Mouse (Mus musculus) adrenal gland, postnatal 10 days (tissue): ENCODE measurements around the gene Gm5737. TPM values are rescaled to one million over a fixed set of nuclear protein-coding genes. Genes with fewer than 3 reads are reported as not detected.

ENCODE experiments used
- DNase-seq: peaks from one replicate; pipeline ENCODE4 v3.0.0; 2021; ENCODE audit warnings: mixed read lengths
- total RNA-seq, 2 experiments: library from RNA; stranded (reverse); gene quantifications; 2 replicates each; pipeline ENCODE4 v1.2.3; 2021

Gene Gm5737
- total RNA-seq, 2 experiments from 2014 or later, result 0.33 to 0.39 TPM

GRCm38 (mm10) chr7:120842345-120843036 lies 30.3 kb downstream of the Gm5737 start, which contains the start of gene Eef2k:
Gene Eef2k (plus strand): TSS chr7:120842831.
- DNase-seq, result peak; percentile 93

GRCm38 (mm10) chr7:120843037-120843621 lies 31.0 kb downstream of the Gm5737 start:
- DNase-seq, result peak; percentile 89

GRCm38 (mm10) chr7:120843852-120844435 lies 31.8 kb downstream of the Gm5737 start:
- peak; percentile 36 for DNase-seq

GRCm38 (mm10) chr7:120844689-120845088 lies 32.5 kb downstream of the Gm5737 start:
- no peak for DNase-seq

GRCm38 (mm10) chr7:120848831-120849512 lies 36.8 kb downstream of the Gm5737 start:
- DNase-seq, result no peak

- DNase-seq, result no peak
Observed at GRCm38 (mm10) chr7:120850165-120850564, 38.0 kb downstream of the Gm5737 start.

GRCm38 (mm10) chr7:120859854-120860253 lies 47.7 kb downstream of the Gm5737 start:
- DNase-seq, result no peak

- DNase-seq, result no peak
Observed at GRCm38 (mm10) chr7:120860799-120861487, 48.8 kb downstream of the Gm5737 start.

- DNase-seq, result no peak
Observed at GRCm38 (mm10) chr7:120861488-120862047, 49.4 kb downstream of the Gm5737 start.

GRCm38 (mm10) chr7:120862196-120862595 lies 50.0 kb downstream of the Gm5737 start:
- DNase-seq, result no peak

GRCm38 (mm10) chr7:120862626-120863025 lies 50.5 kb downstream of the Gm5737 start:
- no peak for DNase-seq

- DNase-seq, result no peak
Observed at GRCm38 (mm10) chr7:120863476-120863875, 51.3 kb downstream of the Gm5737 start.

- DNase-seq, result peak; percentile 42
Observed at GRCm38 (mm10) chr7:120865100-120865499, 52.9 kb downstream of the Gm5737 start.

GRCm38 (mm10) chr7:120865832-120866231 lies 53.7 kb downstream of the Gm5737 start:
- DNase-seq, result peak; percentile 58

- DNase-seq, result no peak
Observed at GRCm38 (mm10) chr7:120866684-120867083, 54.5 kb downstream of the Gm5737 start.

- DNase-seq, result no peak
Observed at GRCm38 (mm10) chr7:120867720-120868119, 55.6 kb downstream of the Gm5737 start.

- DNase-seq, result no peak
Observed at GRCm38 (mm10) chr7:120869883-120870282, 57.7 kb downstream of the Gm5737 start.

GRCm38 (mm10) chr7:120870431-120871008 lies 58.4 kb downstream of the Gm5737 start:
- DNase-seq, result peak; percentile 27

- no peak for DNase-seq
Observed at GRCm38 (mm10) chr7:120873083-120873482, 60.9 kb downstream of the Gm5737 start.

- DNase-seq, result no peak
Observed at GRCm38 (mm10) chr7:120874021-120874420, 61.9 kb downstream of the Gm5737 start.

- no peak for DNase-seq
Observed at GRCm38 (mm10) chr7:120874764-120875539, 62.8 kb downstream of the Gm5737 start.
